Mouse (Mus musculus): ENCODE measurements around the gene Ppt2.

GRCm38 (mm10) chr17:34586796-34587422 is 41.4 kb downstream of the Ppt2 start:
- TF ChIP-seq POLR2A (IDR thresholded peaks at IDR 0.05; ENCODE audit: borderline replicate concordance, low read depth, low read length) (no peak), CTCF (IDR thresholded peaks at IDR 0.05; ENCODE audit: low read depth, low read length) (no peak)

All from bone marrow macrophage, adult 2 months (primary cell).